Mouse (Mus musculus): ENCODE results near the gene Gclc.

DNA sequence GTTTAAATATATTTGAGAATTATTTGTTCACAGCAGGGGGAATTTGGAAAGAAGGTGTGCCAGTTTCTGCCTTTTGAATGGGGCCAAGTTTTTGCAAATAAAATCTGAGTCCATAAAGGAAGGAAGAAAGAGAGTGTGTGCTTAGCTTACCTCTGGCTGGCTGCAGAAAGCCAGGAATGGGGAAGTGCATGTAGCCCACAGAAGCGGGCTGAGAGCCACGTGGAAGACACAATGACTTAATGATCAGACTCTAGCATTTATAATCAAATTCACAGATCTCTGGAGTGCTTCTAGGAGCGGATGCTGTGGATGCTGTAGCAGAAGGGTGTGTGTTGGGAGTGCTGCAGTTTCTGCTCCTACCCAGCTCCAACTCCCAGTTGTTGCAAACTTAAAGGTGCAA lies 22.3 kb upstream of the Gclc start:
- TF ChIP-seq CTCF (IDR thresholded peaks at IDR 0.05; ENCODE audit: low read depth) (no peak), EP300 (IDR thresholded peaks at IDR 0.05; ENCODE audit: low read depth) (no peak)
